Mouse (Mus musculus) liver, embryonic 16.5 days (tissue): ENCODE measurements around the gene Nrn1. TPM values are rescaled to one million over a fixed set of nuclear protein-coding genes. Genes with fewer than 3 reads are reported as not detected.

ENCODE experiments used
- ATAC-seq: fragments of 200-750 bp; cut with Nextera tagmentation; 2 replicates; pipeline ENCODE4 v1.8.0; 2017; ENCODE audit warnings: low read depth, mild to moderate bottlenecking, moderate number of reproducible peaks, moderate library complexity
- H3K27ac ChIP-seq: fragments of 300-500 bp; sonication (generic); 2 replicates; pipeline ENCODE4 v1.5.1; 2014; ENCODE audit warnings: mild to moderate bottlenecking, low read length
- H3K27me3 ChIP-seq: fragments of 300-500 bp; sonication (generic); 2 replicates; pipeline ENCODE4 v1.6.1; 2014; ENCODE audit warnings: low read depth, low read length, mixed read lengths; ENCODE audit not compliant: control insufficient read depth, insufficient read depth
- H3K36me3 ChIP-seq: fragments of 300-500 bp; sonication (generic); 2 replicates; pipeline ENCODE4 v1.6.1; 2014; ENCODE audit warnings: mild to moderate bottlenecking; ENCODE audit not compliant: control insufficient read depth, insufficient read depth
- H3K4me1 ChIP-seq: fragments of 300-500 bp; sonication (generic); 2 replicates; pipeline ENCODE4 v1.6.1; 2014; ENCODE audit warnings: low read depth, low read length, mixed read lengths; ENCODE audit not compliant: control insufficient read depth
- H3K4me2 ChIP-seq: fragments of 300-500 bp; sonication (generic); 2 replicates; pipeline ENCODE4 v1.6.1; 2014; ENCODE audit warnings: low read depth, low read length, mixed read lengths
- H3K4me3 ChIP-seq: fragments of 300-500 bp; sonication (generic); 2 replicates; pipeline ENCODE4 v1.5.1; 2014; ENCODE audit warnings: low read depth, mild to moderate bottlenecking, low read length
- H3K9ac ChIP-seq: fragments of 300-500 bp; sonication (generic); 2 replicates; pipeline ENCODE4 v1.6.1; 2014; ENCODE audit warnings: low read depth, low read length
- H3K9me3 ChIP-seq: fragments of 300-500 bp; sonication (generic); replicated peaks from 2 replicates; pipeline ENCODE4 v1.6.1; 2016; ENCODE audit warnings: low read length; ENCODE audit not compliant: control insufficient read depth
- whole genome bisulfite sequencing: fragments of 180-500 bp; shearing (Covaris S2); extraction: QIAGEN DNeasy Blood & Tissue Kit; methylation state at CpG from one replicate; pipeline ENCODE4 v1.1.7; 2014; ENCODE audit not compliant: insufficient replicate concordance; 5-methylcytosine and 5-hydroxymethylcytosine counted together
- polyA plus RNA-seq: library from polyadenylated mRNA; unstranded; fragments of >200 nt; fragmentation: Nextera tagmentation; extraction: Ambion mirVana; gene quantifications from 2 replicates; pipeline ENCODE4 v1.2.1, GENCODE M21; 2015

Nrn1 gene
- polyA plus RNA-seq, 1 experiment from 2014 or later, result 51.8 TPM

- Histone ChIP-seq H3K36me3 (no peaks in the 10 kb centered on the region), H3K4me1 (no peaks in the 10 kb centered on the region), H3K4me3 (no peak overlapping the region), H3K9ac (no peak overlapping the region), H3K4me2 (no peak overlapping the region), H3K27me3 (peaks cover 2% of the 10 kb centered on the region), H3K9me3 (no peaks in the 10 kb centered on the region), H3K27ac (no peak overlapping the region)
- ATAC-seq, result no peak
- WGBS, result 43% methylated on average over 2 of the region's 2 CpGs
Measured at GRCm38 (mm10) chr13:36716708-36717107, 18.2 kb downstream of the Nrn1 start.

GRCm38 (mm10) chr13:36714101-36714500, 20.8 kb downstream of the Nrn1 start:
- Histone ChIP-seq H3K27ac (no peak overlapping the region), H3K9ac (no peak overlapping the region), H3K4me1 (no peaks in the 10 kb centered on the region), H3K27me3 (no peaks in the 10 kb centered on the region), H3K4me2 (no peak overlapping the region), H3K4me3 (no peak overlapping the region), H3K9me3 (no peaks in the 10 kb centered on the region), H3K36me3 (no peaks in the 10 kb centered on the region)
- 54% methylated on average over 2 of the region's 2 CpGs for whole genome bisulfite sequencing
- no peak for ATAC-seq

- H3K27me3 ChIP-seq, result no peaks in the 10 kb centered on the region
- H3K9ac ChIP-seq, result no peak overlapping the region
- H3K27ac ChIP-seq, result no peak overlapping the region
- WGBS, result 37% methylated on average over 3 of the region's 3 CpGs
- no peak overlapping the region for H3K4me2 ChIP-seq
- no peaks in the 10 kb centered on the region for H3K4me1 ChIP-seq
- no peak for ATAC-seq
- no peaks in the 10 kb centered on the region for H3K9me3 ChIP-seq
- no peak overlapping the region for H3K4me3 ChIP-seq
- H3K36me3 ChIP-seq, result no peaks in the 10 kb centered on the region
Measured at GRCm38 (mm10) chr13:36707088-36707690, 27.7 kb downstream of the Nrn1 start.

- no peak overlapping the region for H3K9ac ChIP-seq
- no peak overlapping the region for H3K4me2 ChIP-seq
- H3K4me1 ChIP-seq, result no peaks in the 10 kb centered on the region
- 52% methylated on average over 8 of the region's 8 CpGs for WGBS
- no peaks in the 10 kb centered on the region for H3K27me3 ChIP-seq
- ATAC-seq, result no peak
- no peak overlapping the region for H3K4me3 ChIP-seq
- H3K27ac ChIP-seq, result no peak overlapping the region
- H3K9me3 ChIP-seq, result no peaks in the 10 kb centered on the region
- H3K36me3 ChIP-seq, result no peaks in the 10 kb centered on the region
Measured at GRCm38 (mm10) chr13:36696351-36696771, 38.6 kb downstream of the Nrn1 start.

- Histone ChIP-seq H3K9ac (no peak overlapping the region), H3K27ac (no peak overlapping the region), H3K4me1 (no peaks in the 10 kb centered on the region), H3K27me3 (no peaks in the 10 kb centered on the region), H3K4me3 (no peak overlapping the region), H3K4me2 (no peak overlapping the region), H3K36me3 (no peaks in the 10 kb centered on the region), H3K9me3 (no peaks in the 10 kb centered on the region)
- ATAC-seq, result no peak
- WGBS, result 29% methylated on average over 7 of the region's 7 CpGs
Measured at GRCm38 (mm10) chr13:36695516-36696201, 39.3 kb downstream of the Nrn1 start.

- Histone ChIP-seq H3K27ac (no peak overlapping the region), H3K9me3 (no peaks in the 10 kb centered on the region), H3K27me3 (no peaks in the 10 kb centered on the region), H3K9ac (no peak overlapping the region), H3K36me3 (no peaks in the 10 kb centered on the region), H3K4me2 (no peak overlapping the region), H3K4me3 (no peak overlapping the region), H3K4me1 (no peaks in the 10 kb centered on the region)
- WGBS, result 46% methylated on average over 4 of the region's 4 CpGs
- peak; percentile 43 for ATAC-seq
Measured at GRCm38 (mm10) chr13:36683581-36683980, 51.4 kb downstream of the Nrn1 start.

- Histone ChIP-seq H3K4me3 (no peak overlapping the region), H3K27ac (no peak overlapping the region), H3K9ac (no peak overlapping the region), H3K36me3 (no peaks in the 10 kb centered on the region), H3K4me2 (no peak overlapping the region), H3K9me3 (no peaks in the 10 kb centered on the region), H3K4me1 (no peaks in the 10 kb centered on the region), H3K27me3 (no peaks in the 10 kb centered on the region)
- no peak for ATAC-seq
- WGBS, result 60% methylated on average over 8 of the region's 8 CpGs
Measured at GRCm38 (mm10) chr13:36680690-36681355, 54.1 kb downstream of the Nrn1 start.

GRCm38 (mm10) chr13:36679345-36679744, 55.6 kb downstream of the Nrn1 start:
- no peaks in the 10 kb centered on the region for H3K27me3 ChIP-seq
- H3K27ac ChIP-seq, result no peak overlapping the region
- H3K4me1 ChIP-seq, result no peaks in the 10 kb centered on the region
- H3K4me3 ChIP-seq, result no peak overlapping the region
- no peak overlapping the region for H3K4me2 ChIP-seq
- ATAC-seq, result no peak
- H3K9me3 ChIP-seq, result no peaks in the 10 kb centered on the region
- no peak overlapping the region for H3K9ac ChIP-seq
- H3K36me3 ChIP-seq, result no peaks in the 10 kb centered on the region
- WGBS, result 24% methylated on average over 1 of the region's 1 CpGs
